Mouse (Mus musculus) gastrocnemius, postnatal 10 days (tissue): ENCODE measurements around the gene Utp18. TPM values are rescaled to one million over a fixed set of nuclear protein-coding genes. Genes with fewer than 3 reads are reported as not detected.
"Not testable (repeated sequence)": the region's sequence is repeated elsewhere in the genome, so short reads cannot be mapped to it uniquely, and the experiment has no call there.

Source experiments
- DNase-seq: peaks from one replicate; pipeline ENCODE4 v3.0.0; 2021; ENCODE audit warnings: mixed read lengths
- long read RNA-seq, 2 experiments: library from polyadenylated mRNA; stranded (forward); transcript quantifications; one replicate each; pipeline ENCODE4 v2.0.0; 2021
- total RNA-seq, 2 experiments: library from RNA; stranded (reverse); gene quantifications; 2 replicates each; pipeline ENCODE4 v1.2.3; 2021

Utp18 gene
- total RNA-seq = 10 to 100 TPM in 1 of 2 experiments, 1 to 10 TPM in 1; 9.7 to 12.9 TPM
- long read RNA-seq, experiment 1, transcript Utp18-201 (14 exons, 2,613 nt) = major isoform, 18 of 19 reads
- long read RNA-seq, experiment 1, partial matches to known transcripts = 1 of 19 reads
- long read RNA-seq, experiment 1, other reads (novel, unspliced or antisense) = 0 of 19 reads
- long read RNA-seq, experiment 2, transcript Utp18-201 (14 exons, 2,613 nt) = major isoform, 18 of 19 reads
- long read RNA-seq, experiment 2, partial matches to known transcripts = 1 of 19 reads
- long read RNA-seq, experiment 2, other reads (novel, unspliced or antisense) = 0 of 19 reads

GRCm38 (mm10) chr11:93885572-93886410, at the start of gene Utp18, which contains the start of gene Mbtd1:
Gene Utp18, minus strand, starts transcription at chr11:93885766.
Gene Mbtd1, plus strand, starts transcription at chr11:93885852.
- DNase-seq = peak; percentile 99

GRCm38 (mm10) chr11:93929106-93929505, 43.5 kb upstream of the Utp18 start:
- DNase-seq = no peak

GRCm38 (mm10) chr11:93915019-93915418, 29.5 kb upstream of the Utp18 start:
- not testable (repeated sequence) for DNase-seq

GRCm38 (mm10) chr11:93911603-93912002, 26.0 kb upstream of the Utp18 start:
- no peak for DNase-seq

GRCm38 (mm10) chr11:93908829-93909228, 23.3 kb upstream of the Utp18 start:
- no peak for DNase-seq

GRCm38 (mm10) chr11:93907839-93908238, 22.3 kb upstream of the Utp18 start:
- no peak for DNase-seq

GRCm38 (mm10) chr11:93906834-93907233, 21.3 kb upstream of the Utp18 start:
- no peak for DNase-seq

- no peak for DNase-seq
Measured at GRCm38 (mm10) chr11:93897732-93898131, 12.2 kb upstream of the Utp18 start.

GRCm38 (mm10) chr11:93887080-93887447, 1.5 kb upstream of the Utp18 start:
- no peak for DNase-seq

GRCm38 (mm10) chr11:93886411-93887079, 979 bp upstream of the Utp18 start:
- peak; percentile 12 for DNase-seq

GRCm38 (mm10) chr11:93884901-93885571, 530 bp downstream of the Utp18 start:
- peak; percentile 52 for DNase-seq

- no peak for DNase-seq
Measured at GRCm38 (mm10) chr11:93884068-93884467, 1.5 kb downstream of the Utp18 start.

- no peak for DNase-seq
Measured at GRCm38 (mm10) chr11:93862638-93863037, 22.9 kb downstream of the Utp18 start.

GRCm38 (mm10) chr11:93862045-93862623, 23.4 kb downstream of the Utp18 start:
- no peak for DNase-seq

GRCm38 (mm10) chr11:93861193-93861592, 24.4 kb downstream of the Utp18 start:
- DNase-seq = no peak

- no peak for DNase-seq
Measured at GRCm38 (mm10) chr11:93860540-93861172, 24.9 kb downstream of the Utp18 start.

- peak; percentile 77 for DNase-seq
Measured at GRCm38 (mm10) chr11:93856284-93856955, 29.1 kb downstream of the Utp18 start.

GRCm38 (mm10) chr11:93852546-93852945, 33.0 kb downstream of the Utp18 start:
- no peak for DNase-seq

GRCm38 (mm10) chr11:93847342-93847741, 38.2 kb downstream of the Utp18 start:
- no peak for DNase-seq

- DNase-seq = no peak
Measured at GRCm38 (mm10) chr11:93835800-93836199, 49.8 kb downstream of the Utp18 start.

GRCm38 (mm10) chr11:93829971-93830370, 55.6 kb downstream of the Utp18 start:
- DNase-seq = no peak
